Mouse (Mus musculus) ES-Bruce4 (cell line): ENCODE measurements around the gene Pkp4. TPM values are rescaled to one million over a fixed set of nuclear protein-coding genes. Genes with fewer than 3 reads are reported as not detected.

ENCODE experiments used
- H3K27ac ChIP-seq: 2 replicates; pipeline ENCODE4 v1.5.1; 2012; ENCODE audit warnings: low read length, inconsistent platforms; ENCODE audit not compliant: insufficient read depth
- H3K27me3 ChIP-seq: 2 replicates; pipeline ENCODE4 v1.6.1; 2012; ENCODE audit warnings: mild to moderate bottlenecking, low read length, inconsistent platforms; ENCODE audit not compliant: control insufficient read depth, poor library complexity, insufficient read depth, severe bottlenecking
- H3K36me3 ChIP-seq: 2 replicates; pipeline ENCODE4 v1.6.1; 2012; ENCODE audit warnings: inconsistent platforms, mild to moderate bottlenecking, low read length, moderate library complexity; ENCODE audit not compliant: control insufficient read depth, poor library complexity, insufficient read depth, severe bottlenecking
- H3K4me1 ChIP-seq: one replicate; pipeline ENCODE4 v1.8.1; 2011; ENCODE audit warnings: low read length; ENCODE audit not compliant: control insufficient read depth, insufficient read depth
- H3K4me3 ChIP-seq: 2 replicates; pipeline ENCODE4 v1.5.1; 2011; ENCODE audit warnings: low read depth, mild to moderate bottlenecking, low read length
- H3K9ac ChIP-seq: 2 replicates; pipeline ENCODE4 v1.6.1; 2012; ENCODE audit warnings: low read depth, mild to moderate bottlenecking, inconsistent platforms; ENCODE audit not compliant: poor library complexity, severe bottlenecking
- H3K9me3 ChIP-seq: replicated peaks from 2 replicates; pipeline ENCODE4 v1.6.1; 2012; ENCODE audit warnings: mild to moderate bottlenecking, low read length, inconsistent platforms; ENCODE audit not compliant: control insufficient read depth, poor library complexity, insufficient read depth, severe bottlenecking
- CTCF ChIP-seq: IDR thresholded peaks from one replicate; pipeline ENCODE4 v1.8.1; 2011; ENCODE audit warnings: low read depth, low read length
- EP300 ChIP-seq: IDR thresholded peaks from 2 replicates; pipeline ENCODE4 v1.6.1; 2011; ENCODE audit warnings: low read depth, low read length; ENCODE audit not compliant: insufficient read depth
- POLR2A ChIP-seq: IDR thresholded peaks from one replicate; pipeline ENCODE4 v1.8.1; 2011; ENCODE audit warnings: low read length; ENCODE audit not compliant: insufficient read depth
- polyA plus RNA-seq: library from polyadenylated mRNA; stranded (reverse); fragments of >200 nt; gene quantifications from 2 replicates; pipeline ENCODE4 v1.2.4, GENCODE M21; 2011; ENCODE audit warnings: low read depth; ENCODE audit not compliant: missing spikeins, insufficient read depth, insufficient read length

The Pkp4 gene
- polyA plus RNA-seq, 1 experiment: 82.1 TPM

GRCm38 (mm10) chr2:59272713-59273112 lies 112.1 kb downstream of the Pkp4 start:
- H3K9me3 ChIP-seq: no peaks in the 10 kb centered on the region
- H3K27ac ChIP-seq: no peak overlapping the region
- no peaks in the 10 kb centered on the region for H3K27me3 ChIP-seq
- H3K4me3 ChIP-seq: no peak overlapping the region
- TF ChIP-seq EP300 (no peak), CTCF (no peak), POLR2A (no peak)
- H3K36me3 ChIP-seq: peaks cover 2% of the 10 kb centered on the region; the same call in 1 of the 2 replicates
- H3K9ac ChIP-seq: no peak overlapping the region
- no peaks in the 10 kb centered on the region for H3K4me1 ChIP-seq

GRCm38 (mm10) chr2:59280914-59281562 lies 120.4 kb downstream of the Pkp4 start:
- Histone ChIP-seq H3K4me3 (no peak overlapping the region), H3K27ac (no peak overlapping the region), H3K36me3 (no peaks in the 10 kb centered on the region), H3K9me3 (no peaks in the 10 kb centered on the region), H3K27me3 (no peaks in the 10 kb centered on the region), H3K9ac (no peak overlapping the region), H3K4me1 (no peaks in the 10 kb centered on the region)
- no peak for TF ChIP-seq POLR2A
- TF ChIP-seq EP300: no peak
- TF ChIP-seq CTCF: no peak

GRCm38 (mm10) chr2:59282966-59283365 lies 122.3 kb downstream of the Pkp4 start:
- Histone ChIP-seq H3K9me3 (no peaks in the 10 kb centered on the region), H3K9ac (no peak overlapping the region), H3K4me3 (no peak overlapping the region), H3K36me3 (no peaks in the 10 kb centered on the region), H3K27me3 (no peaks in the 10 kb centered on the region), H3K27ac (no peak overlapping the region), H3K4me1 (no peaks in the 10 kb centered on the region)
- TF ChIP-seq POLR2A (no peak), CTCF (no peak), EP300 (no peak)

GRCm38 (mm10) chr2:59284216-59284615 lies 123.6 kb downstream of the Pkp4 start:
- TF ChIP-seq EP300 (no peak), CTCF (no peak), POLR2A (no peak)
- Histone ChIP-seq H3K27ac (no peak overlapping the region), H3K36me3 (no peaks in the 10 kb centered on the region), H3K4me3 (no peak overlapping the region), H3K27me3 (no peaks in the 10 kb centered on the region), H3K9ac (no peak overlapping the region), H3K4me1 (no peaks in the 10 kb centered on the region), H3K9me3 (no peaks in the 10 kb centered on the region)

GRCm38 (mm10) chr2:59284734-59285490 lies 124.3 kb downstream of the Pkp4 start:
- H3K27ac ChIP-seq: no peak overlapping the region
- no peak overlapping the region for H3K4me3 ChIP-seq
- no peaks in the 10 kb centered on the region for H3K27me3 ChIP-seq
- no peak for TF ChIP-seq CTCF
- TF ChIP-seq POLR2A: no peak
- TF ChIP-seq EP300: no peak
- no peaks in the 10 kb centered on the region for H3K36me3 ChIP-seq
- H3K9ac ChIP-seq: no peak overlapping the region
- no peaks in the 10 kb centered on the region for H3K9me3 ChIP-seq
- H3K4me1 ChIP-seq: no peaks in the 10 kb centered on the region

- Histone ChIP-seq H3K9ac (no peak overlapping the region), H3K27ac (no peak overlapping the region), H3K4me1 (no peaks in the 10 kb centered on the region), H3K9me3 (no peaks in the 10 kb centered on the region), H3K36me3 (no peaks in the 10 kb centered on the region), H3K27me3 (no peaks in the 10 kb centered on the region), H3K4me3 (no peak overlapping the region)
- no peak for TF ChIP-seq CTCF
- no peak for TF ChIP-seq EP300
- TF ChIP-seq POLR2A: no peak
Measured at GRCm38 (mm10) chr2:59285581-59285980, 124.9 kb downstream of the Pkp4 start.
